Mouse (Mus musculus): Measurements from ENCODE around the gene Myd88. TPM values are rescaled to one million over a fixed set of nuclear protein-coding genes. Genes with fewer than 3 reads are reported as not detected.

Myd88 gene
- polyA plus RNA-seq, 1 experiment from 2014 or later = 43.2 TPM

DNA sequence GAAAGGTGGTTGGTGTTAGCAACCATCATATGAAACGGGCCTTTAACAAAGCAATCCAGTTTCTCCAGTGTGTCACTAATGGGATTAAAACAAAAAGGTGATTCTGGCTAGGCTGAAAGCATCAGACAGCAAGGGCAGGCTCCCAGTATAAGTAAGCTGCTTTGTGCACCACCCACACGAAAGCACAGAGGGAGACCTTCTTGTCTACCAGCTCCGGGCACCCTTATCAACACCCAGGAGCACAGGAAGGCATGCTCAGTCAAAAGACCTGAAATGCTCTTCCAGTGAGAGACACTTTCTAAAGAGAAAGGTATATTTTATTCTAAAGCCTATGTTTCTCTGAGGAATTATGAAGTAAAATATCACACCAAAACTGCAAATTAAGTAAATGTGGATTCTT, 50.4 kb downstream of the Myd88 start:
- no peak overlapping the region for H3K9ac ChIP-seq (ENCODE audit: low read length)
- no peak overlapping the region for H3K27ac ChIP-seq (ENCODE audit: low read length)
- H3K27me3 ChIP-seq (ENCODE audit: control insufficient read depth, insufficient read depth, low read length) = no peaks in the 10 kb centered on the region
- ATAC-seq (ENCODE audit: insufficient read depth, low FRiP score) = no peak
- H3K9me3 ChIP-seq (replicated peaks; ENCODE audit: control insufficient read depth, low read length) = no peaks in the 10 kb centered on the region
- no peak overlapping the region for H3K4me3 ChIP-seq (replicated peaks; ENCODE audit: low read length)
- no peaks in the 10 kb centered on the region for H3K4me1 ChIP-seq (ENCODE audit: control insufficient read depth, insufficient read depth, low read length)
- no peak overlapping the region for H3K4me2 ChIP-seq (ENCODE audit: low read depth, low read length)
- no peaks in the 10 kb centered on the region for H3K36me3 ChIP-seq (ENCODE audit: control insufficient read depth, insufficient read depth, low read length)
- 85% methylated on average over 3 of the region's 3 CpGs for WGBS

Other genes starting within 250 kb of the Myd88 start
- 75.9 and 92.4 TPM in 2 replicates for gene Plcd1, start 247.9 kb downstream of the Myd88 start, polyA plus RNA-seq (2015; fragmentation: Nextera tagmentation; extraction: Ambion mirVana)
- gene Dlec1, start 238.9 kb downstream of the Myd88 start, polyA plus RNA-seq (2015; fragmentation: Nextera tagmentation; extraction: Ambion mirVana) = 0.71 and 0.77 TPM in 2 replicates
- gene Acaa1b, start 184.3 kb downstream of the Myd88 start, polyA plus RNA-seq (2015; fragmentation: Nextera tagmentation; extraction: Ambion mirVana) = 1.7 and 2.3 TPM in 2 replicates
- gene Gm47289, start 182.2 kb downstream of the Myd88 start, polyA plus RNA-seq (2015; fragmentation: Nextera tagmentation; extraction: Ambion mirVana) = not detected in 2 replicates
- gene Slc22a13, start 132.3 kb downstream of the Myd88 start, polyA plus RNA-seq (2015; fragmentation: Nextera tagmentation; extraction: Ambion mirVana) = not detected in 2 replicates
- 11.7 TPM in 2 replicates for gene Oxsr1, start 19.0 kb downstream of the Myd88 start, polyA plus RNA-seq (2015; fragmentation: Nextera tagmentation; extraction: Ambion mirVana)
- gene Acaa1a, start 1.7 kb downstream of the Myd88 start, polyA plus RNA-seq (2015; fragmentation: Nextera tagmentation; extraction: Ambion mirVana) = 131 and 139 TPM in 2 replicates
- gene Xylb, start 16.0 kb upstream of the Myd88 start, polyA plus RNA-seq (2015; fragmentation: Nextera tagmentation; extraction: Ambion mirVana) = 7.0 and 8.5 TPM in 2 replicates
- not detected in 2 replicates for gene Slc22a14, start 24.1 kb upstream of the Myd88 start, polyA plus RNA-seq (2015; fragmentation: Nextera tagmentation; extraction: Ambion mirVana)
- 5.9 and 6.8 TPM in 2 replicates for gene Acvr2b, start 60.7 kb upstream of the Myd88 start, polyA plus RNA-seq (2015; fragmentation: Nextera tagmentation; extraction: Ambion mirVana)
- 21.5 and 23.2 TPM in 2 replicates for gene Exog, start 103.5 kb upstream of the Myd88 start, polyA plus RNA-seq (2015; fragmentation: Nextera tagmentation; extraction: Ambion mirVana)
- 0.22 and 0.31 TPM in 2 replicates for gene Scn5a, start 237.6 kb upstream of the Myd88 start, polyA plus RNA-seq (2015; fragmentation: Nextera tagmentation; extraction: Ambion mirVana)